Mouse (Mus musculus) cortical plate, adult 2 months (tissue): Measurements from ENCODE around the gene Adh5. TPM values are rescaled to one million over a fixed set of nuclear protein-coding genes. Genes with fewer than 3 reads are reported as not detected.
"Not testable (repeated sequence)": the region's sequence is repeated elsewhere in the genome, so short reads cannot be mapped to it uniquely, and the experiment has no call there.

Experiments used
- H3K27ac ChIP-seq: fragments of 200-500 bp; 2 replicates; pipeline ENCODE4 v1.5.1; 2012; ENCODE audit warnings: low read length, control low read depth, inconsistent platforms; ENCODE audit not compliant: insufficient read depth
- H3K4me1 ChIP-seq: fragments of 200-500 bp; 2 replicates; pipeline ENCODE4 v1.6.1; 2011; ENCODE audit warnings: low read length; ENCODE audit not compliant: control insufficient read depth, insufficient read depth
- H3K4me3 ChIP-seq: fragments of 200-500 bp; 2 replicates; pipeline ENCODE4 v1.5.1; 2011; ENCODE audit warnings: mild to moderate bottlenecking, low read length, control low read depth; ENCODE audit not compliant: insufficient read depth
- CTCF ChIP-seq: fragments of 200-500 bp; IDR thresholded peaks from 2 replicates; pipeline ENCODE4 v1.5.1; 2011; ENCODE audit warnings: mild to moderate bottlenecking, control low read depth, low read length; ENCODE audit not compliant: insufficient read depth; ENCODE audit errors: extremely low read depth
- POLR2A ChIP-seq: fragments of 200-500 bp; IDR thresholded peaks from 2 replicates; pipeline ENCODE4 v1.6.1; 2011; ENCODE audit warnings: mild to moderate bottlenecking, low read length, control low read depth; ENCODE audit not compliant: insufficient read depth; ENCODE audit errors: extremely low read depth
- polyA plus RNA-seq: library from polyadenylated mRNA; depleted of rRNA; stranded (reverse); fragments of >200 nt; gene quantifications from 2 replicates; pipeline ENCODE4 v1.2.3, GENCODE M21; 2012

The Adh5 gene
- polyA plus RNA-seq, 1 experiment: 64.3 TPM

GRCm38 (mm10) chr3:138454711-138455435 is 12.0 kb downstream of the Adh5 start:
- TF ChIP-seq CTCF: no peak
- no peak for TF ChIP-seq POLR2A
- no peak overlapping the region for H3K27ac ChIP-seq

DNA sequence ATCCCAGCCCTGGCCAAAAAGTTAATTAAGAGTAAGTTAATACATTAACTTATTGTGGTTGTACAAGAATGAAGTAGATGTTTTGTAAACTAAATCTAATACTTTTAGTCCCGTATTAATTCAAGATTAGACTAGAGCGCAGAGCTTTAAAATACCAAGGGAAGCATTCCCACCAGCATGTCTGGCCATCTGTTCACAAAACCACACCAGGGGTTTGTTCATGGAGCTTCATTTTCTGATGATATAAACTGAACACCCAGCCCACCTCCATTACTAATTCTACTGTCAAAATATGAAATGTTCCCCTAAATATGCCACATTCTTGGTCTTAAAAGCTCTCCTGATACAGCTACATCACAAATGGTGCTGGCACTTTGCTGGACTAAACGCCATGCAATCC is 15.5 kb downstream of the Adh5 start:
- H3K4me3 ChIP-seq: no peak overlapping the region
- TF ChIP-seq POLR2A (no peak), CTCF (no peak)
- no peak overlapping the region for H3K27ac ChIP-seq
- no peaks in the 10 kb centered on the region; the same call in 1 of the 2 replicates for H3K4me1 ChIP-seq

More at GRCm38 (mm10) chr3:138454711-138455435, 12.0 kb downstream of the Adh5 start:
- no peak overlapping the region for H3K4me3 ChIP-seq
- no peaks in the 10 kb centered on the region for H3K4me1 ChIP-seq

GRCm38 (mm10) chr3:138460260-138460659 is 17.4 kb downstream of the Adh5 start:
- H3K4me1 ChIP-seq: no peaks in the 10 kb centered on the region; the same call in 1 of the 2 replicates
- no peak for TF ChIP-seq POLR2A
- TF ChIP-seq CTCF: peak; percentile 50
- no peak overlapping the region for H3K4me3 ChIP-seq
- H3K27ac ChIP-seq: no peak overlapping the region

DNA sequence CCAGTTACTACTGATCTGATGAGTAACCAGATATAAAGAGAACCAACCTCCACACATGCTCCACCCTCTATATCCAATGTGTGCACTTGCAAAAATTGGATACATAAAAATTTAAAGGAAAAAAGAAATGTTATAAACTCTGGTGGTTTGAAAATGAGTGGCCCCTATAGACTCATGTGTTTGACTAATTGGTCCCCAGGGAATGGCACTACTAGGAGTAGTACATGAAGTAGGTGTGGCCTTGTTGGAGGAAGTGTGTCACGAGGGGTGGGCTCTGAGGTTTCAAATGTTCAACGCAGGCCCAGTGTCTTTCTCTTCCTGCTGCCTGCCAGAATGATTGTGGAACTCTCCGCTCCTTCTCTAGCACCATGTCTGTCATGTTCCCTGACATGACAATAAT is 18.9 kb downstream of the Adh5 start:
- Histone ChIP-seq H3K4me3 (no peak overlapping the region), H3K27ac (no peak overlapping the region), H3K4me1 (no peaks in the 10 kb centered on the region; the same call in 1 of the 2 replicates)
- no peak for TF ChIP-seq POLR2A
- no peak for TF ChIP-seq CTCF

DNA sequence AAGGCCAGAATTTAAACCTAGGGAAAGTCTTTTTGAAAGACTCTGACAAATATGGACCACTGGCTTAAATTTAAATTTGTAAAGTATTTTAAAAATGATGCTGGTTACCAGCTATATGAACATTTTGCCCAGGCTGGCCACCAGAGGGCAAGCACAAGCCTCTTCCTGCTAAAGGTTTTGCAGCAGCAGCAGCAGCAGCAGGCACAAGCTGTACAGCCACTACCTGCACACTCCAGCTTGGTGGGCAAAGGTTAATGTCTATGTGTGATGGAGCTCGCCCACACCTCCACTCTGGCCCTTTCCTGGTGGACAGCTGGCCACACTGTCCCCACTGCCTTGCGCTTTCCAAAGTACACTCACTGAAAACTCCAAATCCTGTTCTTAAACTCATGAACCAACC is 20.2 kb downstream of the Adh5 start:
- TF ChIP-seq POLR2A (no peak), CTCF (peak; percentile 42; the same call in 1 of the 2 replicates)
- Histone ChIP-seq H3K4me3 (no peak overlapping the region), H3K27ac (no peak overlapping the region), H3K4me1 (no peaks in the 10 kb centered on the region; the same call in 1 of the 2 replicates)

- no peak overlapping the region for H3K4me3 ChIP-seq
- TF ChIP-seq CTCF (no peak), POLR2A (no peak)
- H3K27ac ChIP-seq: no peak overlapping the region
- no peaks in the 10 kb centered on the region; the same call in 1 of the 2 replicates for H3K4me1 ChIP-seq
These were observed 20.9 kb downstream of the Adh5 start for GRCm38 (mm10) chr3:138463807-138464206.

- Histone ChIP-seq H3K4me3 (no peak overlapping the region), H3K27ac (no peak overlapping the region), H3K4me1 (no peaks in the 10 kb centered on the region; the same call in 1 of the 2 replicates)
- TF ChIP-seq CTCF: no peak
- no peak for TF ChIP-seq POLR2A
These were observed 21.8 kb downstream of the Adh5 start for GRCm38 (mm10) chr3:138464573-138465147.

DNA sequence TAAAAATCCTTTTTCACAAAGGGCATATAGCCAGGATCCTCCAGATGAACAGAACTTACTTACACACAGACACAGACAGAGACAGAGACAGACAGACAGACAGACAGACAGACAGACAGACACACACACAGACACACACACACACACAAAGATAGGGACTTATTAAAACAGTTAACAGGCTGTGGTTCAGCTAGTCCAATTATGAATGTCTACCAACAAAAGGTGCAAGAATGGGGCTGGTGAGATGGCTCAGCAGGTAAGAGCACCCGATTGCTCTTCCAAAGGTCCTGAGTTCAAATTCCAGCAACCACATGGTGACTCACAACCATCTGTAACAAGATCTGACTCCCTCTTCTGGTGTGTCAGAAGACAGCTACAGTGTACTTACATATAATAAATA is 23.8 kb downstream of the Adh5 start:
- not testable (repeated sequence) for H3K4me3 ChIP-seq, H3K4me1 ChIP-seq, H3K27ac ChIP-seq

- Histone ChIP-seq H3K4me1 (no peaks in the 10 kb centered on the region), H3K27ac (no peak overlapping the region)
- TF ChIP-seq CTCF: no peak
- TF ChIP-seq POLR2A: no peak
These were observed 28.2 kb downstream of the Adh5 start for GRCm38 (mm10) chr3:138471066-138471465.

GRCm38 (mm10) chr3:138479489-138479888 is 36.6 kb downstream of the Adh5 start:
- TF ChIP-seq POLR2A (no peak), CTCF (no peak)
- H3K4me3 ChIP-seq: no peak overlapping the region
- no peaks in the 10 kb centered on the region for H3K4me1 ChIP-seq
- no peak overlapping the region for H3K27ac ChIP-seq

More at GRCm38 (mm10) chr3:138471066-138471465, 28.2 kb downstream of the Adh5 start:
- H3K4me3 ChIP-seq: no peak overlapping the region
